14 mouse cellular contexts compared by ENCODE assay signal in genomic region chr4:55478333-55478732, GRCm38 (mm10). TPM values are rescaled to one million over a fixed set of nuclear protein-coding genes. Genes with fewer than 3 reads are reported as not detected.
DNase-seq lines count a peak whose midpoint lies in the region; ATAC-seq and TF ChIP-seq lines count a peak whose summit lies in the region.
"Had no signal": no experiment of that assay in that cellular context is flagged by ENCODE, and none has a peak within 500 bp of the region (broad histone marks: within the 10 kb centered on the region; RNA-seq: fewer than 3 reads in every experiment).

No protein-coding gene starts in this region.

- peak; percentile 26 to 42 for DNase-seq in cerebellum, postnatal 14 days
- no peak for DNase-seq in cerebellum, adult 9-11 months
- no peak for DNase-seq in kidney, postnatal 0 days (ENCODE audit: low spot score)
- no peak for DNase-seq in kidney, adult 18-20 months
- no peak for DNase-seq in left cerebral cortex, postnatal 25 days (ENCODE audit: low spot score in 2 of 2)
- no peak for DNase-seq in spleen, postnatal 10 days (ENCODE audit: low spot score in 2 of 2)
- DNase-seq: adrenal gland, adult 8-10 months had no signal

- no peak for TF ChIP-seq CTCF in kidney, postnatal 0 days (IDR thresholded peaks at IDR 0.05; ENCODE audit: low read depth)
- TF ChIP-seq CTCF in E14TG2a.4 (conservative IDR thresholded peaks at IDR 0.05; ENCODE audit: low read length): no peak

- H3K27me3 ChIP-seq in kidney, postnatal 0 days (ENCODE audit: insufficient read depth, low read length): no peaks in the 10 kb centered on the region
- H3K27me3 ChIP-seq in E14TG2a.4 (ENCODE audit: insufficient read depth, low read length): no peaks in the 10 kb centered on the region
- H3K27me3 ChIP-seq in hindbrain, embryonic 16.5 days (replicated peaks; ENCODE audit: control insufficient read depth, insufficient read depth, low read length): no peaks in the 10 kb centered on the region
- H3K27me3 ChIP-seq: embryonic facial prominence, embryonic 13.5 days; heart, embryonic 15.5 days; liver, embryonic 15.5 days; megakaryocyte, embryonic 14.5 days; stomach, embryonic 15.5 days had no signal

- no peak overlapping the region for H3K27ac ChIP-seq in kidney, postnatal 0 days
- H3K27ac ChIP-seq in hindbrain, embryonic 16.5 days (ENCODE audit: low read depth, low read length): no peak overlapping the region
- H3K27ac ChIP-seq: embryonic facial prominence, embryonic 13.5 days; liver, embryonic 15.5 days; stomach, embryonic 15.5 days had no signal

- intact Hi-C loops in left cerebral cortex, postnatal 25 days (cut with DNase I): no loop called here

- H3K36me3 ChIP-seq in kidney, postnatal 0 days (ENCODE audit: insufficient read depth, low read length): no peaks in the 10 kb centered on the region
- H3K36me3 ChIP-seq in E14TG2a.4 (ENCODE audit: insufficient read depth, low read length): no peaks in the 10 kb centered on the region
- no peaks in the 10 kb centered on the region for H3K36me3 ChIP-seq in hindbrain, embryonic 16.5 days (ENCODE audit: control insufficient read depth, insufficient read depth, low read length)
- H3K36me3 ChIP-seq: embryonic facial prominence, embryonic 13.5 days; heart, embryonic 15.5 days; liver, embryonic 15.5 days; stomach, embryonic 15.5 days had no signal

- no peak overlapping the region for H3K4me2 ChIP-seq in kidney, postnatal 0 days (ENCODE audit: low read length)
- no peak overlapping the region for H3K4me2 ChIP-seq in hindbrain, embryonic 16.5 days (ENCODE audit: low read length)
- H3K4me2 ChIP-seq: embryonic facial prominence, embryonic 13.5 days; heart, embryonic 15.5 days; liver, embryonic 15.5 days; stomach, embryonic 15.5 days had no signal

- WGBS in kidney, postnatal 0 days: 41% methylated on average over 5 of the region's 5 CpGs
- 53% methylated on average over 5 of the region's 5 CpGs for WGBS in hindbrain, embryonic 16.5 days

- H3K4me3 ChIP-seq in kidney, postnatal 0 days (replicated peaks; ENCODE audit: low read depth, low read length): no peak overlapping the region
- H3K4me3 ChIP-seq in E14TG2a.4 (replicated peaks; ENCODE audit: low read length): peak overlapping the region; percentile 58
- no peak overlapping the region for H3K4me3 ChIP-seq in hindbrain, embryonic 16.5 days (ENCODE audit: low read length)
- H3K4me3 ChIP-seq: embryonic facial prominence, embryonic 13.5 days; heart, embryonic 15.5 days; liver, embryonic 15.5 days; megakaryocyte, embryonic 14.5 days; stomach, embryonic 15.5 days had no signal

- no peaks in the 10 kb centered on the region for H3K9me3 ChIP-seq in kidney, postnatal 0 days (replicated peaks; ENCODE audit: low read length)
- H3K9me3 ChIP-seq in E14TG2a.4 (ENCODE audit: low read length): no peaks in the 10 kb centered on the region
- no peaks in the 10 kb centered on the region for H3K9me3 ChIP-seq in hindbrain, embryonic 16.5 days (ENCODE audit: control insufficient read depth, low read length)
- H3K9me3 ChIP-seq: embryonic facial prominence, embryonic 13.5 days; heart, embryonic 15.5 days; liver, embryonic 15.5 days; megakaryocyte, embryonic 14.5 days; stomach, embryonic 15.5 days had no signal

- no peak overlapping the region for H3K9ac ChIP-seq in kidney, postnatal 0 days (ENCODE audit: low read depth, low read length)
- no peak overlapping the region for H3K9ac ChIP-seq in hindbrain, embryonic 16.5 days (ENCODE audit: low read depth, low read length)
- H3K9ac ChIP-seq: embryonic facial prominence, embryonic 13.5 days; heart, embryonic 15.5 days; liver, embryonic 15.5 days; stomach, embryonic 15.5 days had no signal

- H3K4me1 ChIP-seq in kidney, postnatal 0 days (replicated peaks; ENCODE audit: insufficient read depth, low read length): no peaks in the 10 kb centered on the region; the same call in 1 of the 2 replicates
- H3K4me1 ChIP-seq in E14TG2a.4 (replicated peaks; ENCODE audit: low read depth, low read length): peaks cover 74% of the 10 kb centered on the region
- H3K4me1 ChIP-seq in hindbrain, embryonic 16.5 days (ENCODE audit: control insufficient read depth, insufficient read depth, low read depth, low read length): 0 out of 2 replicates have a peak, but pooled peaks cover 2% of the 10 kb centered on the region
- H3K4me1 ChIP-seq: stomach, embryonic 15.5 days had no signal

- ATAC-seq in kidney, postnatal 0 days (replicated peaks; ENCODE audit: low FRiP score, low read depth): 0 out of 2 replicates have a peak, but pooled peaks have one; percentile 23
- ATAC-seq in hindbrain, embryonic 16.5 days: 0 out of 2 replicates have a peak, but pooled peaks have one; percentile 29

RNA-seq across cellular contexts. Expression of gene Klf4, which starts 53.9 kb away (rescaled TPM):
- polyA plus RNA-seq in kidney, postnatal 0 days (2015; fragmentation: Nextera tagmentation; extraction: Ambion mirVana): 6.6 and 7.3 TPM in 2 replicates
- polyA plus RNA-seq in hindbrain, embryonic 16.5 days (2015; fragmentation: Nextera tagmentation; extraction: Ambion mirVana): 2.7 and 3.4 TPM in 2 replicates
- total RNA-seq in left cerebral cortex, postnatal 25 days (2021): 1 to 10 TPM; 6.0 to 7.4 TPM

Comparison
In these comparisons a context has a peak if more than half of its experiments do, and no peak if none do; other contexts are left out.
1. DNase-seq: peak in cerebellum, postnatal 14 days (2 of 2); none in cerebellum, adult 9-11 months (single experiment), kidney, postnatal 0 days (single experiment), kidney, adult 18-20 months (single experiment), left cerebral cortex, postnatal 25 days (0 of 2) and spleen, postnatal 10 days (0 of 2).